Mouse (Mus musculus): ENCODE data around the gene Vps13d.

Gene Vps13d

DNA sequence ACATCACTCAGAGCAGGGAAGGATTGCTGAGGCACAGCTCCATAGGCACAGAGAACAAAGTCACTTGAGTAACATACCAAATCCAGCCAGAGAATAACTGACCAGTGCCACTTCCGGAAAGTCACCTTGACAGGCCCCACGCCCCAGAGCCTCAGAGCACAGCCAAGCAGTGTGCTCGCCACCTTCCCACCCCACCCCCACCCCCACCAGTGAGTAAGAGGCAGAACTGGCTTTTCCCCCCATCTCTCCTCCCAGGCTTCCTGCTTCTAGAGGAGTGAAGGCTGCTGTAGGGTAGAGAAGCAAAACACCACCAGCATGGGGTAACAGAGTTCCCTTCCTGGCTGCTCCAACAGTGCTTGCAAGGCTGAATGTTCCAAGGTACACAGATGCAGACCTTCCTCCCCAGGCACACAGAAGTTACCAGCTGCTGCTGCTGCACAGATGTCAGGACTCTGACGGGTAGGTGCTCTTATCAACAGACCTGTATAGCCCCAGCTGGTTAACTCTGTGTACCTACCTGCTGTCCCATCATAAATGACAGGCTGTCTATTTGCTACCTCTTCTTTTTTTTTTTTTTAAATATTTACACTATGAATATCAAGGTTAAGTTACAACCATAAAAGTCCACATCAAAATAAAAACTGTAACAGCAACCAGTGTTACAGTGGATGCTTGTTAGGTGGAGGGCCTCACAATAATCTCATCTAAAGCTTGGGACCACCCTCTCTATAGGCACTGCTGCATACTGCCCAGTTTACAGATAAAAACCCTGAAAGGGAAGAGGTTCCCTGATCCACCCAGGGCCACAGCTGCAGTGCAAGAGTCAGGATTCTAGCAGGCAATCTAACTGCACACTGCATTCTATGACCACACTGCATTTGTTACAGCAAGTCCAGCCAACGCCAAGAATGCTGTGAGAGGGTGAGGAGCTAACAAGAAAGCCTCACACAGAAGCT is 47.5 kb downstream of the Vps13d start:
- no peak for DNase-seq

DNA sequence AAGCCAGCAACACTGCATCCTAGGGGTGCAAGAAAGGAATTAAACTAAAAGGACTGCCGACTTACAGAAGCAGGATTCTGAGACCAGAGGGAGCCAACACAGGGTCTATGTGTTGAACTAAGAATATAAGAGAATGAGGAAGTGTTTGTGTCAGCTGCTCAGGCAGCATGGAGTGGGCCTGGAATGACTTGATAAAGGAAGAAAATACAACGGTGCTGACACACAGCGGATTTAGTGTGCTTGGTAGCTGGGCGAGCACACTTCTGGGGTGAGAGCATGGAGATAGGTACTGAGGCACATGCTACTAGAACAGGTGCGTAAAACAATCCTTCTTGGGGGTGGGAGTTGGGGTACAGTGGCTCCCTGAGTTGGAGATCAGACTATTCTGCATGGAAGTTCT is 51.3 kb downstream of the Vps13d start:
- DNase-seq: no peak

DNA sequence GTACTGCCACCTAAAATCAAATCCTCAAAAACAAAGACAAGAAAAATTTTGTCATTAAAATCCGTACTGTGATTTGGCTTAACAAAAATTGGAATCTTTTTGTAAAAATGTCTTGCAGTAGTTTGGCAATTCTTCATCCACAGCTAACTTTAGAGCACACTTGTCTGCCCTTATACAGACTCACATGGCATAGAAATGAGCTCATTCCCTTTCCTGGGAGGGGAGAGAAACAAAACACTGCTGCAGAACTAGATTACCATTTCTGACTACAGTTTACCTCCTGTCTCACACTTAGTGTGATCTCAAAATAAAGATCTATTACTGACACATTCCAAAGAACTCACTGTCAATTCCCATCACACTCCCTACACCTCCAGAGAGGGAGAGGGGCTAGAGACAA is 58.1 kb downstream of the Vps13d start:
- DNase-seq: no peak

DNA sequence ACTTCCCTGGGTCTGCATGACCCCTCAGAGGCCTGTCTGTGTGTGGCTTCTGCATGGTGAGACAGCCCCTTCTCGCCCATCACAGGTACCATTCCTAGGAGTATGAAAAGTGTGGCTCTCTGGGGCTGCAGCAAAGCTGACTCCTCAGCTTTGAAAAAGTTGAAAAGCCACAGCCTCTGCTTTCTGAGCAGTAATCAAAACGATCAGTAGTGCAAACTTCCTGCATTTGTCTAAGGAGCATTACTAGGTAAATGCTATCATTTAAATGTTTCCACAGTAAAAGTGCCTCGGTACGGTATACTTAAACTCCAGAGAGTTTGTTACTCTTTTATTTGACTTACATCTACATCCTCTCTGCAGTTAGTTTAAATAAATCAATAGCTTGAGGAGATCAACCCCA is 59.3 kb downstream of the Vps13d start:
- DNase-seq: no peak

DNA sequence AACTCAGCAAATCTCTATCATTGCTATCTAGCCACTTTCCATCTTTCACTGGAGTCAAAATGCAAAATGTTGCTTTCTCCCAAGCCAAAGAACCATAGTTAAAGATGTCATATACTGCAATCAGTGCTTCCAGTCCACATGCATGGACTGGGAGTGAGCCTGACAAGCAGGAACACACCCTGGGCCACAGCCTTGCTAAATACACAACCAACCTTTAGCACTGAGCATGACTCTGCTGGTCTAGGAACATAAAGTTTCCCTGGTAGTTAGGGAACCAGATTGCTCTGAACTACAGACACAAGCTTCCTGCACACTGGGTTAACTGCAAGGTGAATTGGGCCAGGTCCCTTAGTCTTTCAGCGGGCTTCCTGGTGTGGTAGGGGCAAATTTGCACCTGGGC is 64.0 kb downstream of the Vps13d start:
- no peak for DNase-seq

DNA sequence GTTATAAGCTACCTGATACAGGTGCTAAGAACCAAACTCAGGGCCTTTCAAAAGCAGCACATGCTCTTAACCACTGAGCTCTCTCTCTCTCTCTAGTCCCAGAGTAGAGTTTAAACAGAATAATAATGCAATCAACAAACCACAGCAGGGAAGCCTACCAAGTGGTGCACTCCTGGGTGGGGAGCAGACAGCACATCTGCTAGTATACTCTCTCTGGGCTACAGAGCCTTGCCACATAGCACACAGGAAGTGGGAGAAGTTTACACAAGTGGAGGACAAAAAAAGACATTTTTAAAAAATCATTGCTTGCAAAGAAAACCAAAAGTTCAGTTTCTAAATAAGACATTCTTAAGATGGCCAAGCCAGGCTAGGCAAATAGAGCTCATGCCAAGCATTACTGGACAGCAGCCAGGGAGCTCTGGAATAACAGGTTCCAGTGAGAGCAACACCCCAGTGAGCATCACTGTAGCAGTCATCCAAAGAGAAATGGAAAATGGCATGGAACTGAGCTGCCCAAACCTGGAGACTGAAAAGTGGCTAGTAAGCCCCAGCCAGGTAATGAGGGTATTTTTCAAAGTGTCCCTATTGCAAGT is 64.8 kb downstream of the Vps13d start:
- peak; percentile 73 for DNase-seq

DNA sequence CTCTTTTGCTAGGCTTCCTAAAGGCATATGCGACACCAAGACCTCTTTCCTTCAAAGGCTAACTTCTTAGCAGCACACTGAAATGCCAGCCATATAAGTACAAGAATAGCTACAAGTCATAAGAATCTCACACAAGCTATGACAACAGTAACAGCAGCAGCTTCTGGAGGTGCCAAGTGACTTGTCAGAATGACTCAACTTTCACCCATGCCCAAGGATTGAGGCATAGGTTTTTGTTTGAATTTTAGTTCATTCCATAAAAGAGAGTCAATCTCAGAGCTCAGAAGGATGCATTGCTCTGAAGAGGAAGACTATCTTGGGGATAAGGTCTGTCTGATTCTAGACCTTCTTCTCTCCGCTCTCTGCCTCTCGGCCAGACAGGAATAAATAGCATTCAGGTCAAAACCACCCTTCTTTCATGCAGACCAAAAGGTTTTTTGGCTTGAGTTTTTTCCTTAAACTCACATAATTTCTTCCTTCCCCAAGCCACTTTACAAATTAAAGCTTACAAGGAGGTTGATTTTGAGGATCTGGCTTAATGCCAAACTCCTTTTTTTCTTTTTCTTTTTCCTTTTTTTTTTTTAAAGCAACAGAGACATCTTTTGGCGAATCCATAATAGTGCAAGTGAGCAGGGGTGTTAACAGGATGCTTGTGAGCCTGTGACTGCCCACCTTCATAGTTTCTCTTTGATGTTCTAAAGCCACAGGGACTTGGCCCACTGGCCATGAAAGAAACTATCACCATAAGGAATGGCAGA is 69.2 kb downstream of the Vps13d start:
- peak; percentile 22 for DNase-seq

DNA sequence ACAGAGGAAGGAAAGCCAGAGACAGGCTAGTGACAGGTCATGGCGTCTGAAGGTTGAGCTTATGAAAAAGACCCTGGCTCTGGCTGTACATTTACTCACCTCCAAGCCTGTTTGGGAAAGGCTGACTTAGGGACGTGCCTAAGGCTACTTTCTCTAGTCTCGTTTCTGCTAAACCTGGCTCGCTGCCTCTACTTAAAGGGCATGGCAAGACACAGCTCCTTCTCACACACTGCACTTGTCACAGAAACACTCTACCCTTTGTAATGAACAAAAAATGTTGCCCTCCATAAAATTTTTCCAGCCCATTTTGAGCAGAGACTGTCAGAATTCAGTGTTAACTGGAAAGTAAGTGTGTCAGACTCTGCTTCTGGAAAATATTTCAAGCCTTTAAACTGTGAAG is 70.4 kb downstream of the Vps13d start:
- no peak for DNase-seq

DNA sequence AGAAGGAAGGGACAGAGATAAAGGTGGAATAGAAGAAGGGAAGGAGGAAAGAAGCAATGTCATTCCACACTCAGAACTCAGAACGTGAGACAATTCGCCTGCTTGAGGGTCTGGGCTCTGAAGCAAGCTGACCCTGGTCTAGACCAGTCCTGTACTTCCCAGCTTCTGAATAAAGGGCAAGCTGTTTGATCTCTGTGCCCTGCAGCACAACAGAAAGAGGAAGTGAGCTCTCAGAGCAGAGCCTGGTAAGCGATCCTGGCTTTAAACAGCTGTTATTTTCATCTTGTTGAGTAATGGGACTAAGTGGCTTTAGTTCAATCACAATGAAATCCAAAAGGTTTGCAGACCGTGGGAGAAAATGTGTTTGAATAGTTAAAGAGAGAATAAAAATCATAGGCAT is 83.2 kb downstream of the Vps13d start:
- no peak for DNase-seq

DNA sequence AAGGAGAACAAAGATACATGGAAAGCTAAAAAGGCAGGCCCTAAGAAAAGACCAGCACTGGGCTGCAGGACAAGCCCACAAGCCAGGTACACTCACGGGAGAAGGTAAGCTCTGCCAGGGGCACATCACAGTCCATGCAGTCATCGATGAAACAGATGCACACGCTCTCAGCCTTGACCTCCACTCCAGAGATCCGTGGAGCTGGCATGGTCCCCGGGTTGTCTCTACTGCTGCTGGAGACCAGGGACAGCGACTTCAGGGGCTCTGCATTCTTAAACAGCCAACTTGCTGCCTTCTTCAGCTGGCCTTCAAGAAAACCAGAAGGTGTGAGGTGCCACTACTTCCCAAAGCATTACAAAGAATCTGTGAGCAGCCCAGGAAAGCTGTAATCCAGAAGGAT is 84.1 kb downstream of the Vps13d start:
- DNase-seq: no peak

DNA sequence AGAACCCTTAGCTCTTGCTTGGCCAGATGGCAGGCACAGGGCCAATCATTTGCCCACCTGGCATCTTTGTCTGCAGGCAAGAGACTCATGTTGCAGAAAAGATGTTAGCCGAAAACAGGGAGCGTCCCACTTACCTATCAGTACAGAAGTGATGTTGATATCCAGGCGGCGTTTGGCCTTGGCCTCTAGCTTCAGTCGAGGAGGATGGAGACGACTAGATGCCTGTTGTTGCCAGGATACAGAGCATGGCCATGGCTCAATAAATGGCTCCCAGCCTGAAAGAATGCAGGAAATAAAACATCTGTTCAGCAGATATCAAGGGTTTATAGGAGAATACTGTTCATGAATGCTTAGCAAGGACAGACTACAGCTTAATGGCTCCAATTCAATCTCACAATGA is 88.0 kb downstream of the Vps13d start:
- DNase-seq: no peak

DNA sequence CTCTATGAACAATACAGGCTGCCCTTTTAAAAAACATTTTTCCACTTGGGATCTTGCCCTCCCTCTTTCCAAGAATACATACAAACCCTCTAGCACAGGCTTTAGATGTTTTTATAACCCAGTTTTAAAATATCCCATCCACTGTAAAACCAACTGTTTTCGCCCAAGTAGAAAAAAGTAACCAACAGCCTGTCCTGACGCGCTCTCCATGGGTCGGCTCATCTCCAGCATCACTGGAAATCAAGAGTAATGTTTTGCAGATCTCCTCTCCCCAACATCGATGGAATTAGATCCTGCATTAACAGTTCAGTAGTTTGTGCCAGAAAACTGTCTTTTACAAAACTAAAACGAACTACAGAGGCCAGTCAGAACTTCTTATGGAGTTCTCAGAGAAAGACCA is 89.5 kb downstream of the Vps13d start:
- DNase-seq: no peak

DNA sequence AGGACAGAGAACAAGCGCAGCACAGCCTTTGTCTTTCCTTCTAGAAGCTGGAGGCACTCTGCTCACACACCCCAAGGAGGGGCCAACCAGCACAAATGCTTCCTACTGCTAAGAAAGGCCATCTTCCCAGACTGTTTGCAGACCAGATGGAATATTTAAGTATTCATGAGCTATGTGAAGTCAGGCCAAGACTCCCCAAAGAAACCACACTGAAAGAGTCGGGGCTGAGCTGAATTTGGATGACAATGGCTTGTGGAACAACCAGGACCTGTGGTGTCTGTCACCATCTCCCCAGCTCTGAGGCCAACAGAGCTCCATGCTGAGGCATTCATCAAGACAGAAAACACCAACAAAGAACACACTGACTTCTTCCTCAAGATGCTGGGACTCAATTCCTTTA is 89.9 kb downstream of the Vps13d start:
- DNase-seq: no peak

DNA sequence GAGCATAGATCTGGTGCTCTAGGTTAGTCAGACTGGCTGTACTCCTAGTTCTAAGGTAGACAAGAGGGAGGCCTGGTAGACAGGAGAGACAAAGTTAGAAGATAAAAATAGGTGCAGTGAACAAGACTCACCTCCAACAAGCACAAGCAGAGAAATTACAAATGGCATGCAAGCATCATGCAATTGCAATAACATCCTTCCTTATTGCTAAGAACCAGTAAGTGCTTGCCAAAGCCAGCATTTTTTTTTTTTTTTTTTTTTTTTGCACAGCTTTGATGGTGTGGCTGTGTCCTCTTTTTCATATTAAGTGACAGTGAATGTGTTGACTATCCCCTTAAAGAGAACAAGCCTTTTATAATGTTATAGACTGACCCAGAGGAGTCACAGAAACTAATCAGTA is 91.2 kb downstream of the Vps13d start:
- no peak for DNase-seq

DNA sequence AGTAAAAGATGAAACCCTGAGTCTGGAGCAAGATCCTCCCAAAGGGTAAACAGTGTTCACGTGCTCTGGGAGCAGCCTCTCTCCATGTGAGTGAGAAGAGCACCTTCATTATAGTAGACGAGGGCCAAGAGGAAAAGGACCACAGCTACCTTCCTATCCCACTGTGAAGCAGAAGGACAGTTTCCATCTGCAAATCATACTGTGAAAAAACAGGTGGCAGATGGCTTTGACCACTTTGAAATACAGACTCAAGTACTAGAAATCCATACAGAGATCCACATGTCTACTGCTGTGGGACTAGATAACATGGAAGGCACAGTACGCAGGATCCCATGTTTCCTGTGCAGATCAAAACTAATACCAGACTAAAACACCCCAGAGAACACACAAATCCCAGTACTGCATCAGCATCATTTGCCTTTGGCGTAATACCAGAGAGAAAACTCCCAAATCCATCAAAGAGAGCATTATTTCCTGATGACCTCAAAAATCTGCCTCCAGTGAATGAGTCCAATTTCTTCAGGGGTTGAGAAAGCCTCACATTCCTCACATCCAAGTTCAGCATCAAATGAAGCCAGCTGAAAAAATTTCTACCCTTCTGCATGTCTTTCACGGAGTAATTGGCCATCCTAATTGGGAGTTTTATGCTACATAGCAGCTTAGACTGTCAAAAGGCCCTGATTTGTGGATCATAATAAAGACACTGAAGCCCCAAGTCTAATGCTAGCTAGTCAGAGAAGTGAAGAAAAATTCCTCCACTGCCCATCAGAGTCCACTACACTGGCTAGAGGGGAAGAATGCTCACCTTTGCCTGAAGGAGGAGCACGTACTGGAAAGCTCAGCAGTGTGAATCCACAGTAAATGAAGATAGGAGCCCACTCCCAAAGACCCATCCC is 92.7 kb downstream of the Vps13d start:
- DNase-seq: peak; percentile 52

DNA sequence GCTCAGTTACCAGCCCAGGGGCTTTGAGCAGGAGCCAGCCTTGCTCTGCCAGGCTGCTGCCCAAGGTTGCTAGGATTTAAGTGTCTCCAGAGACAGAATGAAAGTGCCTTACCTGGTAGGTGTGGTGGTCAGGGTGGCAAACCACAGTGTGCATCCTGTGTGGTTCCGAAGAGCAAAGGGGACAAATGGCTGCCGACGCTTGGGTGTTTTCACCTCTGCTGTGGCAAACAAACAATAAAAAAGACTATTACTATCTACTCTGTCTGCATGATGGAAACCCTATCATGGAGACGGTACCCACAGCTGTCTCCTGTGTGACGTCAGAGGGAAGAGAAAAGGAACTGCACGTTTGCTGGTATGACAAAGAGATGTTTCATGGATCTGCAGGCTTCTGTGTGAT is 95.0 kb downstream of the Vps13d start:
- DNase-seq: peak; percentile 18

DNA sequence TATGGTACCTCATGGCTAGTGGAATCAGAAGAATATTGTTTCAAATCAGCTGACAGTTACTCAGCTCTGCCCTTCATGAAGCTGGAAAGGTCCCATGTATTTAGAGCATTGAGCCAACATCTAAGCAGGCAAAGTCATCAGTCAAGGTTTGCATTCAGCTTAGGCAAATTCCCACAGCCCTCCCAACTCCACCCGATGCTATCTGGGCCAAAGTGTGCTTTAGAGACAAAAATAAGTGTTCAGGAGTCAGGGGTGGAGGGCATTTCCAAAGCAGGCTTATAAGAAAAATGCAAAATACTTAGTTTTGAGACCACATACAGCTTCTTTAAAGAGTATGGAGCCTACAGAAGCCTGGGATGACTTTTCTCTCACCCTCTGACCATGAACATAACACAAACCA is 95.5 kb downstream of the Vps13d start:
- peak; percentile 15 for DNase-seq

DNA sequence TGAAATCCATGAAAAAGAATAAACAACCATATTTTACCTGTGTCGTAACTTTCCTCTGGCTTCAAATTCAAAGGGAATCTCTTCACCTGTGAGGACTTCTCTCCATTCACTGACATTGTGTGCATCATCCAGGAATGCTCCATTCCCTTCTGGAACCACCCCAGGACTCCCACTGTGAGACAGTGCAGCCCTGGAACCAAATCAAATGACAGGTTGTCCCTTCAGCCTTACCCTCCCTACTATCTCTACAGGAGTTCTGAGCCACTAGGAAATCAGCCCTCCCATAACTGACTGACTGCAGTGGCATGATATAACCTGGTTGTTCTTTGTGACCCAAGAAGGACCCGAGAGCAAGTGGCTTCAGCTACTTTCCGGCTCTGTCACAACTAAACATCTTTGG is 96.8 kb downstream of the Vps13d start:
- peak; percentile 98 for DNase-seq

DNA sequence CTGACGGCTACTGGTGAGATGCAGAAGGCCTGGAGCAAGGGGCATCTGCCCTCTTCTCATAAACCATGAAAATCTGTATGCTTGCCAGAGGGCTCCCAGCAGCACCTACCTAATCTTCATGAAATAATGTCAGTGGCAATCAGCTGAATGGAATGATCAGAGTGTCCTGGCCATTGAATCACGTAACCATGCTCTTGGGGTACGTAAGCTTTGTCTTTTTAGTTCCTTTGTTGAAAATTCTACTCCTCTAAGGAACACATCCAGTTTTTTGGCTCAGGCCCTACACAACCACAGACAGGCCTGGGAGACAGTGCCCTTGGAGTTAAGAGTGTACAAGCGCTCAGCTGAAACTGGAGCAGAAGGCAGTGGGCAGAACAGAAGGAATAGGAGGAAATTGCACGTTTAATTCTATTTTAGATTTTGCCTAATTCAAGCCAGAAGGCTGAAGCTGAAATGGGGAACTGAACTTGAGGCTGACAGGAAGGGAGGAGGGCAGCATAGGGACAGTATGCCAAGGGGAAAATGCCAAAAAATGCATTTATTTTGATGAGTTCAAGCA is 98.2 kb downstream of the Vps13d start:
- DNase-seq: peak; percentile 83

DNA sequence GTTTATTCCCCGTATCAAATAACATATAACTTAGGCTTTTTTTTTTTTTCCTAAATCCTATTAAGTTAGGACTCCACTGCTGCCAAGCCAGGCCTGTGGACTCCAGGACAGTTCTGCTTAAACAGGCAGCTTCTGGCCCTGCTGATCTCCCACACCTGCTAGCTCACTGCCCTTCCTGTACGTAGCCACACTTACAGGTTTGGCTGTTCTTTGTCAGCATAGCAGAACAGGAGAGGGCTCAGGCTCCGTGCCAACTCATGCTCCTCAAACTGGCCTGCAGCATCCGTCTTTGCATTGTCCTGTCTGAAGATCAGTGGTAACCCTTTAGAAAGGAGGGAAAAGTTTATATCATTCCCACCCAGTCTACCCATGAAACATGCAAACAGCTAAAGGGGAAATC is 108.3 kb downstream of the Vps13d start:
- DNase-seq: no peak

DNA sequence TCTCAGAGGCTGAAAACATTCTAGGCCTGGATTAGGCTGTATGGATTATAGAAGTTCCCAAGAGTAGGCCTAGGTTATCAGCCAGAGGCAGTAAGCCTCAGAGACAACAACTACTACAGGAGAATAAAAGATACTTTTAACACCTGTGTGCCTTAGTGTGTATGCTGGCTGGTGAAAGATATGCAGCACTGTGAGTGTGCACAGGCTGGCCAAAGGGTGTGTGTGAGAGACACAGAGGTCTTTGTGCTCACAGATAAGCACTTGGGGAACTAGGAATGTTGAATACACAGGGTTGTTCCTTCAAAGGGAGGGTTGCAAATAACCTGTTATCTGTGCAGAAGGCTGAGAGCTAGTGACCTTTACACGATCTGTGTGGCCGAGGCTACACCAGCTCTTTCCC is 115.5 kb downstream of the Vps13d start:
- DNase-seq: no peak

DNA sequence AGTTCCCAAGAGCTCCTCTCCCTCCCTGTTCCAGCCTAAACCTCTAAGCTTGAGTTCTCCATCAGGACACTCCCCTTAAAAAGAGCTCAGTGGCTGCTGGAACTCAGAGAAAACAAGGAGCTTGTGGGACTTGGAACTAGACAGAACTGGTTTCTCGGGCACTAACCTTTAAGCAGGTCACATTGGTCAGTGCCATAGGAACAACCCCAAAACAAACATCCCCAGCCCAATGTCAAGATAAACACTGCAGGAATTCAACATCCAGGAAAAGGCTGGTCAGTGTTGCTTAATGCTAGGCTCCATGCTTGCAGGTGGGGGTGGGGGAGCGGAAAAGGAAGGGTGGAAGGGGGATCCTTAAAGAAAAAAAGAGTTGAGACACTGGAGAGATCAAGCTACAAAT is 120.5 kb downstream of the Vps13d start:
- no peak for DNase-seq
